Mouse (Mus musculus) heart, embryonic 12.5 days (tissue): ENCODE results near the gene Stard9. TPM values are rescaled to one million over a fixed set of nuclear protein-coding genes. Genes with fewer than 3 reads are reported as not detected.
A peak's percentile ranks its signal among the peaks of the same experiment; 100 is the strongest.

Experiments
- ATAC-seq: fragments of 200-750 bp; cut with Nextera tagmentation; 2 replicates; pipeline ENCODE4 v1.8.0; 2017; ENCODE audit warnings: moderate TSS enrichment, moderate library complexity; ENCODE audit not compliant: insufficient number of reproducible peaks, low FRiP score
- H3K27ac ChIP-seq: fragments of 300-500 bp; sonication (generic); 2 replicates; pipeline ENCODE4 v1.5.1; 2016; ENCODE audit warnings: mild to moderate bottlenecking, moderate library complexity; ENCODE audit not compliant: poor library complexity, severe bottlenecking
- H3K27me3 ChIP-seq: fragments of 300-500 bp; sonication (generic); replicated peaks from 2 replicates; pipeline ENCODE4 v1.6.1; 2016; ENCODE audit warnings: mild to moderate bottlenecking, moderate library complexity
- H3K36me3 ChIP-seq: fragments of 300-500 bp; sonication (generic); 2 replicates; pipeline ENCODE4 v1.6.1; 2016; ENCODE audit warnings: mild to moderate bottlenecking, moderate library complexity
- H3K4me1 ChIP-seq: fragments of 300-500 bp; sonication (generic); replicated peaks from 2 replicates; pipeline ENCODE4 v1.6.1; 2016; ENCODE audit warnings: mild to moderate bottlenecking
- H3K4me2 ChIP-seq: fragments of 300-500 bp; sonication (generic); 2 replicates; pipeline ENCODE4 v1.6.1; 2016; ENCODE audit warnings: mild to moderate bottlenecking, moderate library complexity
- H3K4me3 ChIP-seq: fragments of 300-500 bp; sonication (generic); 2 replicates; pipeline ENCODE4 v1.5.1; 2016; ENCODE audit warnings: mild to moderate bottlenecking
- H3K9ac ChIP-seq: fragments of 300-500 bp; sonication (generic); 2 replicates; pipeline ENCODE4 v1.6.1; 2016; ENCODE audit warnings: mild to moderate bottlenecking, moderate library complexity
- H3K9me3 ChIP-seq: fragments of 300-500 bp; sonication (generic); replicated peaks from 2 replicates; pipeline ENCODE4 v1.6.1; 2016; ENCODE audit warnings: mild to moderate bottlenecking, moderate library complexity
- WGBS: fragments of 180-500 bp; shearing (Covaris S2); methylation state at CpG from one replicate; pipeline ENCODE4 v1.1.7; 2016; 5-methylcytosine and 5-hydroxymethylcytosine counted together
- polyA plus RNA-seq: library from polyadenylated mRNA; unstranded; fragments of >200 nt; fragmentation: Nextera tagmentation; extraction: Ambion mirVana; gene quantifications from 2 replicates; pipeline ENCODE4 v1.2.1, GENCODE M21; 2016

The Stard9 gene
- polyA plus RNA-seq, 1 experiment from 2014 or later = 3.2 TPM

DNA sequence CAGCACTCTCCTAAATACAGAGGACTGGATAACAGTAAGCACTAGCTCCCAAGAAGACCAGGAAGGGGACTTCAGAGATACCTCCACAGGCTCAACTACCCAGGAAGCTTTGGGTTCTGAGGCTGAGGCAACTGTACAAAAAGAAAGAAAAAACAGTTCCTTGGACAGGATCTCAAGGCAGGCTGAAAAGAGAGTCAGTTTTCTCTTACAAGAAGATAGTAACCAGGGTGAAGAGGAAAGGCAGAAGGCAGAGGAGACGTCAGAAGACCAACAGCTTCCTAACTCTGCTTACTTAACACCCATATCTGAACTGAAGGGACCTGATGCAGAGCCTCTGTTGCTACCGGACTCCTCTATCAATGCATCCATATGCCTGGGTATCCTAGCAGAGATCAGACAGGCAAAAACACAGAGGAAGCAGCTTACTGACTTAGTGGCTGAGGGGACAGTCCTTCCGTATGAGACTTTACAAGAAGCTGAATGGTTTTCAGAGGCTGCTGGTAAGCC, 71.5 kb downstream of the Stard9 start:
- H3K4me1 ChIP-seq = peaks cover 2% of the 10 kb centered on the region; the same call in 1 of the 2 replicates
- H3K4me2 ChIP-seq = no peak overlapping the region
- ATAC-seq = no peak
- no peaks in the 10 kb centered on the region for H3K9me3 ChIP-seq
- H3K4me3 ChIP-seq = no peak overlapping the region
- 75% methylated on average over 3 of the region's 3 CpGs for WGBS
- no peak overlapping the region for H3K9ac ChIP-seq
- H3K27me3 ChIP-seq = no peaks in the 10 kb centered on the region
- H3K27ac ChIP-seq = no peak overlapping the region
- H3K36me3 ChIP-seq = peaks cover 35% of the 10 kb centered on the region

DNA sequence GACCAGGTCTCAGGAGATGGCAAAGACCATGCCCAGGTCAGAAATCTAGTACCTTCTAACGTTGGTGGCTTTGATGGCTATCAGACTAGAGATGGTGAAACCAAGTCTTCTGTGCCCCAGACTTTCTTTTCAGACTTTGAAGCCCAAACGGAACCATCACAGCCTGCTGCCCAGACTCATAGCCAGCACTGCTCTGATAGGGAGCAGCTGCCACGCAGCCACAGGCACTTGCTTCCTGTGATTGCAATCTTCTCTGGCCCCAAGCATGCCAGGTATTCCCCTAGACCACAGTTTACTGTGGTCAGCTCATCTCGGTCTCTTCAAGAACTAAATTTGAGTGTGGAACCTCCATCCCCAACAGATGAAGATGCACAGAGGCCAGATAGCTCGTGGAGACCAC, 73.8 kb downstream of the Stard9 start:
- H3K9ac ChIP-seq = no peak overlapping the region
- no peak overlapping the region for H3K4me2 ChIP-seq
- no peak for ATAC-seq
- H3K9me3 ChIP-seq = no peaks in the 10 kb centered on the region
- no peaks in the 10 kb centered on the region for H3K4me1 ChIP-seq
- no peaks in the 10 kb centered on the region for H3K27me3 ChIP-seq
- no peak overlapping the region for H3K4me3 ChIP-seq
- H3K36me3 ChIP-seq = peaks cover 16% of the 10 kb centered on the region
- H3K27ac ChIP-seq = no peak overlapping the region
- WGBS = 67% methylated on average over 5 of the region's 5 CpGs

DNA sequence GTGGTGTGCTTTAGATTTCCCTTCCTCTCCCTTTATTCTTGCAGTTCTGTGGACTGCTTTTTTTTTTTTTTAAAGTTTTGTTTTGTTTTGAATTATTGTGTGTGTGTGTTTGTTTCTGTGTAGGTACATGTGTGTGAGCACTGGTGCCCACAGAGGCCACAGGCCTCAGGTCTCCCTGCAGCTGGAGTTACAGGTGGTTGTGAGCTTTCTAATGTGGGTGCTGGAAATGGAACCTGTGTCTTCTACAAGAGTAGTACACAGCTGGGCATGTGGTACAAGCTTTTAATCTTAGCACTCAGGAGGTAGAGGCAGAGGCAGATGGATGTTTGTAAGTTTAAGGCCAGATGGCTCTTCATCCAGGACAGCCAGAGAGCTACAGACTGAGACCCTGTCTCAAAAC, 78.1 kb downstream of the Stard9 start:
- no peak for ATAC-seq
- Histone ChIP-seq H3K9ac (no peak overlapping the region), H3K4me2 (no peak overlapping the region), H3K36me3 (peaks cover 17% of the 10 kb centered on the region), H3K27me3 (no peaks in the 10 kb centered on the region), H3K4me1 (peaks cover 9% of the 10 kb centered on the region), H3K27ac (no peak overlapping the region), H3K4me3 (no peak overlapping the region), H3K9me3 (no peaks in the 10 kb centered on the region)

GRCm38 (mm10) chr2:120710154-120710553, 81.2 kb downstream of the Stard9 start:
- no peak for ATAC-seq
- H3K9ac ChIP-seq = no peak overlapping the region
- H3K9me3 ChIP-seq = no peaks in the 10 kb centered on the region
- H3K4me2 ChIP-seq = no peak overlapping the region
- 73% methylated on average over 3 of the region's 3 CpGs for WGBS
- H3K27me3 ChIP-seq = no peaks in the 10 kb centered on the region
- peaks cover 9% of the 10 kb centered on the region for H3K4me1 ChIP-seq
- H3K36me3 ChIP-seq = peaks cover 42% of the 10 kb centered on the region
- no peak overlapping the region for H3K27ac ChIP-seq
- H3K4me3 ChIP-seq = no peak overlapping the region

DNA sequence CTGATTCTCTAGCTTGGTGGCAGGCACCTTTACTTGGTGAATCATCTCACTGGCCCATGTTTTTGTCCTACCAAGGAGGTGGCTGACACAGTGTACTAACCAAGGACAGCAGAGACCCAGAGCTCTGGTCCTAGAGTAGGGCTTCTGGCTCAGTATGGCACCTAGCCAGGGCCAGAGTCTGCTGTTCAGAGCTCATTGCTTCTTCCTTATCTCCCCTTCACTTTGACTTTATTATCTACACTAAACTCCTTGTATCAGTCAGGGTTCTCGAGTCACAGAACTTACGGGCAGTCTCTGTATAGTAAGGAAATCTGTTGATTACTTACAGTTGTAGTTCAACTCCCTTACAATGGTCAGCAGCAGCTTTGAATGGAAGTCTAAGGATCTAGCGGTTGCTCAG, 82.0 kb downstream of the Stard9 start:
- Histone ChIP-seq H3K27me3 (no peaks in the 10 kb centered on the region), H3K4me2 (no peak overlapping the region), H3K27ac (no peak overlapping the region), H3K4me1 (peaks cover 9% of the 10 kb centered on the region), H3K9me3 (no peaks in the 10 kb centered on the region), H3K9ac (no peak overlapping the region), H3K4me3 (no peak overlapping the region), H3K36me3 (peaks cover 45% of the 10 kb centered on the region)
- 39% methylated on average over 3 of the region's 3 CpGs for WGBS
- no peak for ATAC-seq

DNA sequence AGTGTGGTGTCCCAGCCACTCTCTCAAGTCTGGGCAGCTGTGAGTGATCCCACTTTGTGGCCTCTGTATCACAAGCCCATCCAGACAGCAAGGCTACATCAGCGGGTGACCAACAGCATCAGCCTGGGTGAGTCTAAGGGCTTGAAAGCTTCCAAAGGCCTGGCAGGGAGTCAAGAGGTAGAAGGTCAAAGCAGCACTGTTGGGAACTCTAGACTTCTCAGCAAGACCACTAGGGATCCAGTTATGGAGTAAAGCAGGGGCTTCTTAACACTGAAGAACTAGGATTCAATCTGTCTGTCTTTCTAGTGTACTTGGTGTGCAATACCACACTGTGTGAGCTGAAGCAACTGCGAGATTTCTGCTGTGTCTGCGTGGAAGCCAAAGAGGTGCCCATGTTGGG, 84.5 kb downstream of the Stard9 start:
- Histone ChIP-seq H3K27ac (no peak overlapping the region), H3K4me1 (peaks cover 4% of the 10 kb centered on the region), H3K36me3 (peaks cover 65% of the 10 kb centered on the region), H3K9ac (no peak overlapping the region), H3K9me3 (no peaks in the 10 kb centered on the region), H3K27me3 (no peaks in the 10 kb centered on the region), H3K4me2 (no peak overlapping the region), H3K4me3 (no peak overlapping the region)
- ATAC-seq = no peak
- 94% methylated on average over 3 of the region's 3 CpGs for WGBS

- H3K9ac ChIP-seq = no peak overlapping the region
- no peak overlapping the region for H3K4me3 ChIP-seq
- no peaks in the 10 kb centered on the region for H3K9me3 ChIP-seq
- peaks cover 91% of the 10 kb centered on the region for H3K36me3 ChIP-seq
- peaks cover 11% of the 10 kb centered on the region for H3K4me1 ChIP-seq
- H3K4me2 ChIP-seq = no peak overlapping the region
- H3K27ac ChIP-seq = no peak overlapping the region
- WGBS = 94% methylated on average over 8 of the region's 8 CpGs
- ATAC-seq = no peak
- H3K27me3 ChIP-seq = no peaks in the 10 kb centered on the region
These were observed 89.6 kb downstream of the Stard9 start for GRCm38 (mm10) chr2:120718496-120718895.

- H3K4me3 ChIP-seq = no peak overlapping the region
- H3K4me2 ChIP-seq = no peak overlapping the region
- 93% methylated on average over 6 of the region's 6 CpGs for WGBS
- H3K27me3 ChIP-seq = no peaks in the 10 kb centered on the region
- H3K27ac ChIP-seq = no peak overlapping the region
- H3K9ac ChIP-seq = no peak overlapping the region
- peaks cover 24% of the 10 kb centered on the region for H3K4me1 ChIP-seq
- no peaks in the 10 kb centered on the region for H3K9me3 ChIP-seq
- ATAC-seq = no peak
- H3K36me3 ChIP-seq = peaks cover 95% of the 10 kb centered on the region
These were observed 91.9 kb downstream of the Stard9 start for GRCm38 (mm10) chr2:120720821-120721220.

GRCm38 (mm10) chr2:120721911-120722310, 93.0 kb downstream of the Stard9 start:
- Histone ChIP-seq H3K4me2 (no peak overlapping the region), H3K4me3 (no peak overlapping the region), H3K9me3 (no peaks in the 10 kb centered on the region), H3K36me3 (peaks cover 97% of the 10 kb centered on the region), H3K9ac (no peak overlapping the region), H3K4me1 (peaks cover 24% of the 10 kb centered on the region), H3K27ac (no peak overlapping the region), H3K27me3 (no peaks in the 10 kb centered on the region)
- 94% methylated on average over 2 of the region's 2 CpGs for WGBS
- no peak for ATAC-seq

DNA sequence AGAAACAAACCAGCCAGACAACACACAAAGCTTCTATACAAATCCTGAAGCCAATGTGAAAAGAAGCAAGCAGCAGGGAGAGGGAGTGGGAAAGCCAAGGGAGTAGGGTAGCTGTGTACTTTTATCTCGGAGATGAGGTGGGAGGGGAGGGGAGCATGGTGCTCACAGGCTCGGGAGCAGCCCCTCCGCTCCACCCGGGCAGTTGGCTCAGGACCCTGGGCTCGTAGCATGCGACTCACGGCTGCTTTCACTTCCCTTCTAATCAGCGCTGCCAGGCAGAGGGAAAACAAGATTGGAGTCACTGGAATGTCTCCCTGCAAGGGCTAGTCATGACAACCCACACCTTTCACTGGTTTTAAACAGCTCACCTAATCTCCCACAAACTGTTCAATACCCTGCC, 93.6 kb downstream of the Stard9 start:
- Histone ChIP-seq H3K9me3 (no peaks in the 10 kb centered on the region), H3K27me3 (no peaks in the 10 kb centered on the region)
- 49% methylated on average over 8 of the region's 8 CpGs for WGBS

DNA sequence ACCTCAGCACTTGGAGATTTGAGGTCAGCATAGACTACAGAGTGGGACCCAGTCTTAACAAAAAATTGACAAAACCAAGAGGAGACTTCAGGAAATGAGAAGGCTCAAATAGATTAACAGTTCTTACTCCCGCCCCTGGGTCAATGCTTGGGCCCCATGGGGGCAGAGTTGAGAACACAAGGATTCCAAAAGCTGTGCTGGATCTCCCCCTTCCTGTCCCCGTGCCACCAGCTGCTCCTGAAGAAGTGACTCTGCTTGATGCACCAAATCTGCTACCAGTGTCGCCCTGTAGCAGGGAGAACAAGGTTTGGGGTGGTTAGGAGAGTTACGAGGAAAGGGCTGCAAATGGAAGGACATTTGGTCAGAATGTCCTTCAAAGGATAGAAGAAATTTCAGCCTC, 94.7 kb downstream of the Stard9 start:
- Histone ChIP-seq H3K4me2 (no peak overlapping the region), H3K27ac (0 out of 2 replicates have a peak overlapping the region, but pooled peaks have one; percentile 6), H3K4me1 (peaks cover 27% of the 10 kb centered on the region), H3K9me3 (no peaks in the 10 kb centered on the region), H3K27me3 (no peaks in the 10 kb centered on the region), H3K4me3 (no peak overlapping the region), H3K9ac (no peak overlapping the region), H3K36me3 (peaks cover 97% of the 10 kb centered on the region)
- no peak for ATAC-seq
- WGBS = 63% methylated on average over 4 of the region's 4 CpGs

More for the DNA sequence above, 93.6 kb downstream of the Stard9 start:
- H3K36me3 ChIP-seq = peaks cover 97% of the 10 kb centered on the region
- H3K4me3 ChIP-seq = no peak overlapping the region
- ATAC-seq = peak; percentile 60
- no peak overlapping the region for H3K4me2 ChIP-seq
- H3K4me1 ChIP-seq = peaks cover 24% of the 10 kb centered on the region
- 0 out of 2 replicates have a peak overlapping the region, but pooled peaks have one; percentile 25 for H3K9ac ChIP-seq
- peak overlapping the region; percentile 58 for H3K27ac ChIP-seq

- no peak overlapping the region for H3K27ac ChIP-seq
- no peak for ATAC-seq
- 80% methylated on average over 6 of the region's 6 CpGs for WGBS
- H3K27me3 ChIP-seq = no peaks in the 10 kb centered on the region
- H3K4me1 ChIP-seq = peaks cover 33% of the 10 kb centered on the region
- H3K4me3 ChIP-seq = no peak overlapping the region
- peaks cover 93% of the 10 kb centered on the region for H3K36me3 ChIP-seq
- H3K4me2 ChIP-seq = no peak overlapping the region
- H3K9me3 ChIP-seq = no peaks in the 10 kb centered on the region
- no peak overlapping the region for H3K9ac ChIP-seq
These were observed 95.3 kb downstream of the Stard9 start for GRCm38 (mm10) chr2:120724176-120724575.
